Mouse (Mus musculus) heart, postnatal 0 days (tissue): ENCODE measurements around the gene 2310057M21Rik. TPM values are rescaled to one million over a fixed set of nuclear protein-coding genes. Genes with fewer than 3 reads are reported as not detected.

Experiments
- ATAC-seq: fragments of 200-750 bp; cut with Nextera tagmentation; 2 replicates; pipeline ENCODE4 v1.8.0; 2017; ENCODE audit warnings: low read depth, moderate number of reproducible peaks, moderate library complexity; ENCODE audit not compliant: insufficient read depth
- DNase-seq: peaks from one replicate; pipeline ENCODE4 v3.0.0-alpha.2; 2016; ENCODE audit warnings: low spot score
- H3K27ac ChIP-seq: fragments of 300-500 bp; sonication (generic); 2 replicates; pipeline ENCODE4 v1.5.1; 2014; ENCODE audit warnings: low read depth, mild to moderate bottlenecking
- H3K27me3 ChIP-seq: fragments of 300-500 bp; sonication (generic); 2 replicates; pipeline ENCODE4 v1.6.1; 2014; ENCODE audit warnings: low read length, mixed read lengths; ENCODE audit not compliant: control insufficient read depth, insufficient read depth
- H3K36me3 ChIP-seq: fragments of 300-500 bp; sonication (generic); replicated peaks from 2 replicates; pipeline ENCODE4 v1.6.1; 2014; ENCODE audit warnings: low read length, mixed read lengths; ENCODE audit not compliant: control insufficient read depth, insufficient read depth
- H3K4me1 ChIP-seq: fragments of 300-500 bp; sonication (generic); 2 replicates; pipeline ENCODE4 v1.6.1; 2014; ENCODE audit warnings: antibody characterized with exemption; ENCODE audit not compliant: control insufficient read depth, insufficient read depth
- H3K4me2 ChIP-seq: fragments of 300-500 bp; sonication (generic); 2 replicates; pipeline ENCODE4 v1.6.1; 2014; ENCODE audit warnings: low read depth, mild to moderate bottlenecking, low read length, moderate library complexity
- H3K4me3 ChIP-seq: fragments of 300-500 bp; sonication (generic); 2 replicates; pipeline ENCODE4 v1.5.1; 2014; ENCODE audit warnings: low read depth, low read length
- H3K9ac ChIP-seq: fragments of 300-500 bp; sonication (generic); replicated peaks from 2 replicates; pipeline ENCODE4 v1.6.1; 2014; ENCODE audit warnings: low read depth, low read length, mixed read lengths
- H3K9me3 ChIP-seq: fragments of 300-500 bp; sonication (generic); replicated peaks from 2 replicates; pipeline ENCODE4 v1.6.1; 2016; ENCODE audit warnings: low read length; ENCODE audit not compliant: control insufficient read depth
- CTCF ChIP-seq: IDR thresholded peaks from 2 replicates; pipeline ENCODE4 v1.5.1; 2016; ENCODE audit warnings: antibody characterized with exemption, control low read depth, low read depth
- EP300 ChIP-seq: IDR thresholded peaks from 2 replicates; pipeline ENCODE4 v1.6.1; 2016; ENCODE audit warnings: antibody characterized with exemption, low read depth
- WGBS: fragments of 180-500 bp; shearing (Covaris S2); extraction: QIAGEN DNeasy Blood & Tissue Kit; methylation state at CpG from one replicate; pipeline ENCODE4 v1.1.7; 2014; 5-methylcytosine and 5-hydroxymethylcytosine counted together
- polyA plus RNA-seq: library from polyadenylated mRNA; unstranded; fragments of >200 nt; fragmentation: Nextera tagmentation; extraction: Ambion mirVana; gene quantifications from 2 replicates; pipeline ENCODE4 v1.2.1, GENCODE M21; 2015
- total RNA-seq: library from RNA; depleted of rRNA; stranded (reverse); fragments of >200 nt; gene quantifications from 2 replicates; pipeline ENCODE4 v1.2.3, GENCODE M21; 2014; ENCODE audit warnings: low replicate concordance; rRNA removed

Gene 2310057M21Rik
- total and polyA plus RNA-seq, 2 experiments from 2014 or later = 4.2 to 15.0 TPM

- no peaks in the 10 kb centered on the region for H3K27me3 ChIP-seq
- H3K27ac ChIP-seq = no peak overlapping the region
- no peak overlapping the region for H3K4me3 ChIP-seq
- 83% methylated on average over 7 of the region's 7 CpGs for WGBS
- peaks cover 6% of the 10 kb centered on the region; the same call in 1 of the 2 replicates for H3K4me1 ChIP-seq
- ATAC-seq (no peak), DNase-seq (no peak)
- H3K4me2 ChIP-seq = no peak overlapping the region
- no peaks in the 10 kb centered on the region for H3K36me3 ChIP-seq
- no peaks in the 10 kb centered on the region for H3K9me3 ChIP-seq
- no peak for TF ChIP-seq CTCF
- TF ChIP-seq EP300 = no peak
- no peak overlapping the region for H3K9ac ChIP-seq
Measured at GRCm38 (mm10) chr7:131314493-131314892, 48.1 kb downstream of the 2310057M21Rik start.

DNA sequence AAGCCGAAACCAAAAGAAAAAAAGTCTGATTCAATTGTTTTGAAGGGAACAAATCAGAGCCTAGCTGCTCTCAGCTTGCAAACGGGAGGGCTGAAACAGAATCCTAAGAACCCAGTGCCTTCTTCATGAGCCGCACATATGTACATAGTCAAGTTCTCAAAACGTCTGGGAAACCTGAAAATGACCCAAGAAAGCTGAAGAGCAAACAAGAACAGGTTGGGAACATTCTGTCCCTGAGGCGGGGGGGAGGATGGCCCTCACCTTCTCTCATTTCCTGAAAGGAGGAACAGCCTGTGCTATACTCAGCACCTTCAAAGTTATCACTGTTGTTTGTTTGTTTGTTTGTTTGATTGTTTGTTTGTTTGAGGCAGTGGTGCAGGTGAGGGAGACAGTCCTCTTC is 55.8 kb downstream of the 2310057M21Rik start:
- no peaks in the 10 kb centered on the region for H3K27me3 ChIP-seq
- H3K4me3 ChIP-seq = no peak overlapping the region
- no peak for ATAC-seq
- H3K4me2 ChIP-seq = no peak overlapping the region
- no peak overlapping the region for H3K9ac ChIP-seq
- no peak overlapping the region for H3K27ac ChIP-seq
- 72% methylated on average over 5 of the region's 5 CpGs for WGBS
- H3K36me3 ChIP-seq = no peaks in the 10 kb centered on the region
- H3K4me1 ChIP-seq = no peaks in the 10 kb centered on the region
- no peak for DNase-seq
- TF ChIP-seq CTCF (no peak), EP300 (no peak)
- H3K9me3 ChIP-seq = no peaks in the 10 kb centered on the region

GRCm38 (mm10) chr7:131303340-131303739 is 59.2 kb downstream of the 2310057M21Rik start:
- ATAC-seq (no peak), DNase-seq (no peak)
- H3K9ac ChIP-seq = no peak overlapping the region
- no peak overlapping the region for H3K4me3 ChIP-seq
- H3K4me1 ChIP-seq = no peaks in the 10 kb centered on the region
- no peak overlapping the region for H3K4me2 ChIP-seq
- H3K9me3 ChIP-seq = no peaks in the 10 kb centered on the region
- TF ChIP-seq EP300 (no peak), CTCF (no peak)
- 77% methylated on average over 8 of the region's 8 CpGs for WGBS
- no peaks in the 10 kb centered on the region for H3K27me3 ChIP-seq
- no peak overlapping the region for H3K27ac ChIP-seq
- no peaks in the 10 kb centered on the region for H3K36me3 ChIP-seq

- Histone ChIP-seq H3K27me3 (no peaks in the 10 kb centered on the region), H3K36me3 (no peaks in the 10 kb centered on the region), H3K4me1 (no peaks in the 10 kb centered on the region), H3K27ac (no peak overlapping the region), H3K4me2 (no peak overlapping the region), H3K9ac (no peak overlapping the region), H3K9me3 (no peaks in the 10 kb centered on the region), H3K4me3 (no peak overlapping the region)
- peak; percentile 15; the same call in 1 of the 2 replicates for TF ChIP-seq CTCF
- no peak for TF ChIP-seq EP300
- no peak for DNase-seq
- no peak for ATAC-seq
- WGBS = 60% methylated on average over 8 of the region's 8 CpGs
Measured at GRCm38 (mm10) chr7:131297151-131297550, 65.4 kb downstream of the 2310057M21Rik start.

Other genes starting within 250 kb of the 2310057M21Rik start
- gene 4933402N03Rik, start 216.4 kb downstream of the 2310057M21Rik start, total RNA-seq = not detected in 2 replicates
- gene 4933402N03Rik, start 216.4 kb downstream of the 2310057M21Rik start, polyA plus RNA-seq = not detected in 2 replicates
- 0.89 and 0.95 TPM in 2 replicates for gene 5430419D17Rik, start 188.4 kb downstream of the 2310057M21Rik start, total RNA-seq
- gene 5430419D17Rik, start 188.4 kb downstream of the 2310057M21Rik start, polyA plus RNA-seq = 0.37 and 0.59 TPM in 2 replicates
- gene Cuzd1, start 40.5 kb downstream of the 2310057M21Rik start, total RNA-seq = 0.84 and 3.4 TPM in 2 replicates
- gene Cuzd1, start 40.5 kb downstream of the 2310057M21Rik start, polyA plus RNA-seq = 0.60 and 0.65 TPM in 2 replicates
- not detected in 2 replicates for gene Fam24b, start 33.2 kb downstream of the 2310057M21Rik start, total RNA-seq
- gene Fam24b, start 33.2 kb downstream of the 2310057M21Rik start, polyA plus RNA-seq = 0.18 TPM in 1 of 2 replicates, not detected in the other
- not detected in 2 replicates for gene Fam24a, start 28.9 kb downstream of the 2310057M21Rik start, total RNA-seq
- gene Fam24a, start 28.9 kb downstream of the 2310057M21Rik start, polyA plus RNA-seq = not detected in 2 replicates
- gene Pstk, start 8.4 kb upstream of the 2310057M21Rik start, total RNA-seq = 75.0 and 82.2 TPM in 2 replicates
- 124 and 126 TPM in 2 replicates for gene Pstk, start 8.4 kb upstream of the 2310057M21Rik start, polyA plus RNA-seq
- 9.5 and 12.2 TPM in 2 replicates for gene Ikzf5, start 47.8 kb upstream of the 2310057M21Rik start, total RNA-seq
- gene Ikzf5, start 47.8 kb upstream of the 2310057M21Rik start, polyA plus RNA-seq = 7.2 and 7.3 TPM in 2 replicates
- gene Acadsb, start 47.8 kb upstream of the 2310057M21Rik start, total RNA-seq = 32.5 and 36.8 TPM in 2 replicates
- gene Acadsb, start 47.8 kb upstream of the 2310057M21Rik start, polyA plus RNA-seq = 81.1 and 83.9 TPM in 2 replicates
- not detected in 2 replicates for gene Hmx3, start 180.1 kb upstream of the 2310057M21Rik start, total RNA-seq
- not detected in 2 replicates for gene Hmx3, start 180.1 kb upstream of the 2310057M21Rik start, polyA plus RNA-seq
- not detected in 2 replicates for gene Hmx2, start 186.0 kb upstream of the 2310057M21Rik start, total RNA-seq
- gene Hmx2, start 186.0 kb upstream of the 2310057M21Rik start, polyA plus RNA-seq = not detected in 2 replicates
- gene Bub3, start 197.5 kb upstream of the 2310057M21Rik start, total RNA-seq = 75.8 and 89.9 TPM in 2 replicates
- 67.6 and 70.5 TPM in 2 replicates for gene Bub3, start 197.5 kb upstream of the 2310057M21Rik start, polyA plus RNA-seq